Mouse (Mus musculus) brain, adult 2 months (tissue): ENCODE measurements at regions not wholly inside any gene's neighbourhood (a gene's known extent, or its start where the extent isn't known, plus 50 kb on each side); places are given as distances from the start of the nearest gene placed in this dataset.
"Not testable (repeated sequence)": the region's sequence is repeated elsewhere in the genome, so short reads cannot be mapped to it uniquely, and the experiment has no call there.

Experiments used
- DNase-seq: peaks from one replicate; pipeline ENCODE4 v3.0.0; 2011; ENCODE audit warnings: low read depth, low spot score

- DNase-seq, result no peak
Measured at GRCm38 (mm10) chr16:57923447-57924129, 169.1 kb upstream of the Col8a1 start.

GRCm38 (mm10) chr16:57924130-57924495, 169.6 kb upstream of the Col8a1 start:
- DNase-seq, result no peak

GRCm38 (mm10) chr16:57927816-57928215, 173.3 kb upstream of the Col8a1 start:
- DNase-seq, result no peak

- no peak for DNase-seq
Measured at GRCm38 (mm10) chr16:57928301-57928700, 173.8 kb upstream of the Col8a1 start.

GRCm38 (mm10) chr16:57929151-57929764, 174.7 kb upstream of the Col8a1 start:
- no peak for DNase-seq

- DNase-seq, result no peak
Measured at GRCm38 (mm10) chr16:57945404-57945803, 190.9 kb upstream of the Col8a1 start.

GRCm38 (mm10) chr16:57947309-57947708, 192.8 kb upstream of the Col8a1 start:
- no peak for DNase-seq

- no peak for DNase-seq
Measured at GRCm38 (mm10) chr16:57949680-57950079, 195.1 kb upstream of the Col8a1 start.

- DNase-seq, result no peak
Measured at GRCm38 (mm10) chr16:57970956-57971355, 216.4 kb upstream of the Col8a1 start.

GRCm38 (mm10) chr16:57984111-57984510, 229.6 kb upstream of the Col8a1 start:
- DNase-seq, result no peak

- peak; percentile 30 for DNase-seq
Measured at GRCm38 (mm10) chr16:58005740-58006139, 251.2 kb upstream of the Col8a1 start.

GRCm38 (mm10) chr16:58013557-58013956, 259.0 kb upstream of the Col8a1 start:
- peak; percentile 22 for DNase-seq

- peak; percentile 28 for DNase-seq
Measured at GRCm38 (mm10) chr16:58027525-58027924, 273.0 kb upstream of the Col8a1 start.

- DNase-seq, result not testable (repeated sequence)
Measured at GRCm38 (mm10) chr16:58028541-58028940, 274.0 kb upstream of the Col8a1 start.

GRCm38 (mm10) chr16:58029674-58030073, 275.1 kb upstream of the Col8a1 start:
- peak; percentile 24 for DNase-seq

- DNase-seq, result peak; percentile 36
Measured at GRCm38 (mm10) chr16:58068654-58069271, 314.2 kb upstream of the Col8a1 start.

- DNase-seq, result peak; percentile 21
Measured at GRCm38 (mm10) chr16:58072441-58072840, 317.9 kb upstream of the Col8a1 start.

GRCm38 (mm10) chr16:58100351-58100750, 307.9 kb upstream of the Dcbld2 start:
- no peak for DNase-seq

- DNase-seq, result peak; percentile 39
Measured at GRCm38 (mm10) chr16:58110452-58110851, 297.8 kb upstream of the Dcbld2 start.

GRCm38 (mm10) chr16:58126086-58126485, 282.2 kb upstream of the Dcbld2 start:
- DNase-seq, result no peak

GRCm38 (mm10) chr16:58136144-58136905, 271.9 kb upstream of the Dcbld2 start:
- peak; percentile 46 for DNase-seq

- no peak for DNase-seq
Measured at GRCm38 (mm10) chr16:58136979-58137378, 271.3 kb upstream of the Dcbld2 start.
